Mouse (Mus musculus) forebrain, embryonic 10.5 days (tissue): ENCODE data around the gene Tm6sf2. TPM values are rescaled to one million over a fixed set of nuclear protein-coding genes. Genes with fewer than 3 reads are reported as not detected.

Source experiments
- DNase-seq: peaks from one replicate; pipeline ENCODE4 v3.0.0-alpha.2; 2017; ENCODE audit warnings: low spot score; ENCODE audit errors: extremely low spot score
- H3K27ac ChIP-seq: fragments of 300-500 bp; sonication (generic); 2 replicates; pipeline ENCODE4 v1.5.1; 2016; ENCODE audit warnings: mild to moderate bottlenecking
- H3K27me3 ChIP-seq: fragments of 300-500 bp; sonication (generic); 2 replicates; pipeline ENCODE4 v1.6.1; 2016; ENCODE audit warnings: mild to moderate bottlenecking; ENCODE audit not compliant: poor library complexity, severe bottlenecking
- H3K36me3 ChIP-seq: fragments of 300-500 bp; sonication (generic); replicated peaks from 2 replicates; pipeline ENCODE4 v1.6.1; 2016; ENCODE audit warnings: mild to moderate bottlenecking, moderate library complexity
- H3K4me1 ChIP-seq: fragments of 300-500 bp; sonication (generic); 2 replicates; pipeline ENCODE4 v1.6.1; 2016
- H3K4me3 ChIP-seq: fragments of 300-500 bp; sonication (generic); 2 replicates; pipeline ENCODE4 v1.5.1; 2016; ENCODE audit warnings: mild to moderate bottlenecking, moderate library complexity
- H3K9me3 ChIP-seq: fragments of 300-500 bp; sonication (generic); 2 replicates; pipeline ENCODE4 v1.6.1; 2016; ENCODE audit warnings: mild to moderate bottlenecking, moderate library complexity
- WGBS: fragments of 180-500 bp; shearing (Covaris S2); methylation state at CpG from one replicate; pipeline ENCODE4 v1.1.7; 2016; 5-methylcytosine and 5-hydroxymethylcytosine counted together
- polyA plus RNA-seq: library from polyadenylated mRNA; unstranded; fragments of >200 nt; fragmentation: Nextera tagmentation; extraction: Ambion mirVana; gene quantifications from 2 replicates; pipeline ENCODE4 v1.2.1, GENCODE M21; 2016

Tm6sf2 gene
- polyA plus RNA-seq, 1 experiment from 2014 or later = 0.35 TPM

DNA sequence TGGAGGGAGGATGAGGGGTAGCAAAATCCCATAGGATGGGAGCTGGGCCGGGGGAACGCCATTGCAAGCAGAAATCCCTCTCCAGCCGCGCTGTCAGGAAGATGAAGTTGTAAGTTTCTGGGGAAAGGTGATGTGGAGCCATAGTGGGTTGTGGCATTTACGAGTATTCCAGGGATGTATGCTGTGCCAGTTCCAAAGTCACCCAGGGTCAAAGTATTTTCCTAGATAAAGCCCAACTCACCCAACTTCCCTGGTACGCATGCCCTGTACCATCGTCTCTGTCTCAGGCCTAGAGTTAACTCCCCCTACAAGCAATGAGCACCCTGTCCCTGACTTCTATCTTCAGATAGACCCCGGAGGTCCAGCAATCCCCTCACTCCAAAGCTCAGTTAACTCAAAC lies 396 bp downstream of the Tm6sf2 start:
- Histone ChIP-seq H3K36me3 (peaks cover 44% of the 10 kb centered on the region), H3K4me1 (peaks cover 9% of the 10 kb centered on the region), H3K27ac (no peak overlapping the region), H3K4me3 (peak overlapping the region; percentile 36), H3K9me3 (no peaks in the 10 kb centered on the region), H3K27me3 (peaks cover 13% of the 10 kb centered on the region; the same call in 1 of the 2 replicates)
- WGBS = 63% methylated on average over 8 of the region's 8 CpGs
- DNase-seq = no peak

GRCm38 (mm10) chr8:70073682-70074081 lies 958 bp downstream of the Tm6sf2 start:
- Histone ChIP-seq H3K36me3 (peaks cover 38% of the 10 kb centered on the region), H3K4me1 (peaks cover 9% of the 10 kb centered on the region), H3K4me3 (no peak overlapping the region), H3K27me3 (peaks cover 13% of the 10 kb centered on the region; the same call in 1 of the 2 replicates), H3K9me3 (no peaks in the 10 kb centered on the region), H3K27ac (no peak overlapping the region)
- no peak for DNase-seq
- 93% methylated on average over 1 of the region's 1 CpGs for WGBS

GRCm38 (mm10) chr8:70081976-70082375 lies 9.3 kb downstream of the Tm6sf2 start:
- 93% methylated on average over 2 of the region's 2 CpGs for WGBS
- H3K27me3 ChIP-seq = peaks cover 62% of the 10 kb centered on the region
- no peaks in the 10 kb centered on the region for H3K9me3 ChIP-seq
- no peak overlapping the region for H3K4me3 ChIP-seq
- H3K36me3 ChIP-seq = no peaks in the 10 kb centered on the region
- H3K4me1 ChIP-seq = peaks cover 19% of the 10 kb centered on the region
- no peak overlapping the region for H3K27ac ChIP-seq
- no peak for DNase-seq

GRCm38 (mm10) chr8:70083285-70083684 lies 10.6 kb downstream of the Tm6sf2 start, which contains the start of gene Hapln4:
Gene Hapln4 (plus strand): TSS chr8:70083457.
- H3K27ac ChIP-seq = no peak within 1 kb of the TSS
- H3K4me1 ChIP-seq = peaks cover 32% of the 10 kb centered on the region
- peak within 1 kb of the TSS; percentile 52 for H3K4me3 ChIP-seq
- peaks cover 75% of the 10 kb centered on the region for H3K27me3 ChIP-seq
- WGBS = under 1% methylated on average over 26 of the region's 26 CpGs
- no peaks in the 10 kb centered on the region for H3K9me3 ChIP-seq
- peak; percentile 70 for DNase-seq
- no peaks in the 10 kb centered on the region for H3K36me3 ChIP-seq

DNA sequence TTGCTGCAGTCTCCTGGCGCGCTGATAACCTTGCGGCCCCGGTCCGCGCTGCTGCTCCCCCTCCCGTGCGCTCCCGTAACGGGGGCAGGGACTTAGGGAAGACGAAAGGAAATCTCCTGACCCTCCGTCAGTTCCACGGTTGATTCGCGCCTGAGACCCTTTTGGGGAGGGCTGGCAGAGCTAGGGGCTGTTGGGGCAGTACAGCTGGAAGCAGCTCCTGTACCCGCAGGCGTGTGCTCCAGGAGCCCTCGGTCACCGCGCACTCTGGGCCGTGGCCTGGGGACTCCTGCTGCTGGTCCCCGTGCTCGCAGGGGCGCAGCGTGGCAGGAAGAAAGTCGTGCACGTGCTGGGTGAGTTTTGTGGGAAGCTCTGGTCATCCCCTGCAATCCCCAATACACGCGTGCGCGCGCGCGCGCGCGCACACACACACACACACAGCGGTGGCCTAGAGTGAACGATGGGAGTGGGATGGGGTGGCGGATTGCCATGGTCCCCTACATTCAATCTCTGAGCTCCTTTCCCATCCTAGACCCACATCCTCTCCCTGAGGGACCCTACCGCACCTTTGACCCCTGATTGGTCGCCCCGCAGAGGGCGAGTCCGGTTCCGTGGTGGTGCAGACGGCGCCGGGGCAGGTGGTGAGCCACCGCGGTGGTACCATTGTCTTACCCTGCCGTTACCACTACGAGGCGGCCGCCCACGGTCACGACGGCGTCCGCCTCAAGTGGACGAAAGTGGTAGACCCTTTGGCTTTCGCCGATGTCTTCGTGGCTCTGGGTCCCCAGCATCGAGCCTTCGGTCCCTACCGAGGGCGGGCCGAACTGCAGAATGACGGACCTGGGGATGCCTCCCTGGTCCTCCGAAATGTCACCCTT lies 11.7 kb downstream of the Tm6sf2 start:
- H3K36me3 ChIP-seq = no peaks in the 10 kb centered on the region
- H3K4me3 ChIP-seq = peak overlapping the region; percentile 52
- H3K27me3 ChIP-seq = peaks cover 85% of the 10 kb centered on the region
- peaks cover 38% of the 10 kb centered on the region for H3K4me1 ChIP-seq
- H3K27ac ChIP-seq = no peak overlapping the region
- 2% methylated on average over 71 of the region's 71 CpGs for WGBS
- DNase-seq = peak; percentile 46
- no peaks in the 10 kb centered on the region for H3K9me3 ChIP-seq

DNA sequence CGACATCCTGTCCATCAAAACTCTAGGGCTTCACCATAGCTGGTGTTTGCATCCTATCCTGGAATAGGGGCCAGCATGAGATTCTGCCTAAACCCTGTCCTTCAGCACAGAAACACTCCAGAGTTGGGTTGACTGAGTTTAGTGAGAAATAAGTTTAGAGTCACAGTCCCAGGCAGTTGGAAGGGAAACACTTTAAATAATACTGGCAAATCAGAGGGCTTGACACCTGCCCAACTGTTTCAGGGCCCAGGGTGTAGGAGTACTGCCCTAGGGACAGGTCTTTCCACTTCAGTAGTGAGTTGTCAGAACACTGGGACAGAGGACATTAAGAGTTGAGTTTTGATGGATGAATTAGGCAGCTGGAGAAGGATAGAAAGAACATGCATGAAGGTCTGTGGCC lies 13.4 kb downstream of the Tm6sf2 start:
- no peaks in the 10 kb centered on the region for H3K36me3 ChIP-seq
- no peaks in the 10 kb centered on the region for H3K9me3 ChIP-seq
- WGBS = 44% methylated on average over 1 of the region's 1 CpGs
- H3K4me3 ChIP-seq = no peak overlapping the region
- peaks cover 48% of the 10 kb centered on the region for H3K4me1 ChIP-seq
- no peak for DNase-seq
- peaks cover 98% of the 10 kb centered on the region for H3K27me3 ChIP-seq
- H3K27ac ChIP-seq = no peak overlapping the region

GRCm38 (mm10) chr8:70087237-70087636 lies 14.5 kb downstream of the Tm6sf2 start:
- no peaks in the 10 kb centered on the region for H3K36me3 ChIP-seq
- no peak overlapping the region; the same call in 1 of the 2 replicates for H3K4me3 ChIP-seq
- no peak overlapping the region for H3K27ac ChIP-seq
- peaks cover 48% of the 10 kb centered on the region for H3K4me1 ChIP-seq
- 4% methylated on average over 7 of the region's 7 CpGs for WGBS
- H3K27me3 ChIP-seq = peaks cover 100% of the 10 kb centered on the region
- H3K9me3 ChIP-seq = no peaks in the 10 kb centered on the region
- no peak for DNase-seq

DNA sequence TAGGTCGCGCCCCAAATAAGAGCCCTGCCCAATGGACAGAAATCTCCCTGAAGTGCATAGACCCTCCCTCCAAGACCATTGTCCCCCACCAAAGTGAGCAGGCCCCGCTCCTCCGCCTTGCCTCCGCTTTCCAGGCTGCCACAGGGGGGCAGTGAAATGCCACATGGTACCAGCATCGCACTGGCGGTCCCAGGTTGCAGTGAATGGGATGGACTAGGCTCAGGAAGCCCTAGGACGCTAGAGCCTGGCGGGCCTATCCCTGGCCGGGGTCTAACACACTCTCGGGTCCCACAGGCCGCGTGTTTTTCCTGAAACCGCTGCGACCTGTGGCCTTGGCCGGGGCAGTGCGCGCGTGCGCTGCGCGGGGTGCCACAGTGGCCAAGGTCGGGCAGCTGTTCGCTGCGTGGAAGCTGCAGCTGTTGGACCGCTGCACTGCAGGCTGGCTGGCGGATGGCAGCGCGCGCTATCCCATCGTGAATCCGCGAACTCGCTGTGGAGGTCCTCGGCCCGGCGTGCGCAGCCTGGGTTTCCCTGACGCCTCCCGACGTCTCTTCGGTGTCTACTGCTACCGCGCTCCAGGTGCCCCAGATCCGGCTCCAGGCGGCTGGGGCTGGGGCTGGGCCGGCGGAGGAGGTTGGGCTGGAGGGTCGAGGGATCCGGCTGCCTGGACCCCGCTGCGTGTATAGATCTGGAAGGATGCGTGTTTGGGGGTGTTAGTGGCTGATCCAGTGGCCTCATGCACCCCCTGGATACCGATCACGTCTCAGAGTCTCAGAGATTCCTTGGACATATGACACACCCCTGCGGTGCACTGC lies 15.3 kb downstream of the Tm6sf2 start:
- 5% methylated on average over 56 of the region's 56 CpGs for WGBS
- peak; percentile 72 for DNase-seq
- peaks cover 92% of the 10 kb centered on the region for H3K27me3 ChIP-seq
- H3K27ac ChIP-seq = peak overlapping the region; percentile 52; the same call in 1 of the 2 replicates
- H3K36me3 ChIP-seq = no peaks in the 10 kb centered on the region
- H3K9me3 ChIP-seq = no peaks in the 10 kb centered on the region
- H3K4me1 ChIP-seq = peaks cover 48% of the 10 kb centered on the region
- peak overlapping the region; percentile 58 for H3K4me3 ChIP-seq

DNA sequence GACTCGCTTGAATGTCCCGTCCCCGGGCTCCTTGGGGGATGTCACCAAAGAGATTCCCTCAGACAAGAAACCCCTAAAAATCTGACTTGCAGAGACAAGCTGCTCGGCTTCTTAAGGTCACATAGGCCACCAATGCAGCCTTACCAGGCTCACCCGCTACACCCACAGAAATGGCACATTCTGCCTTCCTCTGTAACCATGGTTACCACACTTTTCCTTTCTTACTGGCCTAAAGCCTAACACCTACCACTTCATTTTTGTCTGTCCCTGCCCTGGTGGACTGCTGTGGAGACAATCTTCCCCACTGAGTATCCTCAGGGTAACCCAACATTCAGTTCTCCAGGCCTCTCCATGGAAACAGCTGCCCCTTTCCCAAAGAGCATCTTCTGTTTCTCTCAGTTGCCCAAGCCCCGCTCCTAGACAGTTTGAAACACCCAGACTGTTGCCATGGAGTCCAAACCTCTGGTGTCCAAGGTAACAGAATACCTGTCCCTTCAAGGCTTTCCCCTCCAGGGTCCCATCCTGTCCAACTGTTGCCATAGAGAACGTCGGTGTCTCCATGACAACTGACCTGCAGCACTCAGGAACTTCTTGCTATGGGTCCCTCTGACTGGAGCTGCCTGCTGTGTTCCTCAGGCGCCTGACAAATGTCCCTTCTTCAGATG lies 16.7 kb downstream of the Tm6sf2 start:
- DNase-seq = no peak
- no peak overlapping the region for H3K4me3 ChIP-seq
- H3K27ac ChIP-seq = no peak overlapping the region
- H3K4me1 ChIP-seq = peaks cover 34% of the 10 kb centered on the region
- WGBS = 62% methylated on average over 9 of the region's 9 CpGs
- peaks cover 89% of the 10 kb centered on the region for H3K27me3 ChIP-seq
- no peaks in the 10 kb centered on the region for H3K9me3 ChIP-seq
- no peaks in the 10 kb centered on the region for H3K36me3 ChIP-seq

- DNase-seq = no peak
- Histone ChIP-seq H3K36me3 (peaks cover 14% of the 10 kb centered on the region), H3K4me3 (no peak overlapping the region), H3K27ac (no peak overlapping the region), H3K9me3 (peaks cover under 1% of the 10 kb centered on the region; the same call in 1 of the 2 replicates), H3K27me3 (peaks cover 55% of the 10 kb centered on the region), H3K4me1 (peaks cover 20% of the 10 kb centered on the region)
- WGBS = 71% methylated on average over 8 of the region's 8 CpGs
Observed at GRCm38 (mm10) chr8:70092786-70093185, 20.1 kb downstream of the Tm6sf2 start.

DNA sequence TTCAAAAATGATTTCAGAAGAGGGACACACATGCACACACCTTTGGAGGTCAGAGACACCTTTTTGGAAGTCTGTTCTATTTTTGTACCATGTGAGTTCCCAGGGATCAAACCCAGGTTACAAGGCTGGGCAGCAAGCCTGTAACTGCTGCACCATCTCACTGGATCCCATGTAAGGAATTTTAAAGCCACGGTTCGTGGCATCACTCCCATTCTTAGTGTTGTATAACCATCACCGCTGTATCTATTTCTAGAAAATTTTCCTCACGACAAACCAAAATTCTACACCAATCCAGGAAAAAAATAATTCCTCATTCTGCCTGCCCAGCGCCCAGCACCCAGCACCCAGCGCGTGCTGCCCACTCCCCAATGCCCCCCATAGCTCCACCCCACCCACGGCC lies 26.6 kb downstream of the Tm6sf2 start:
- 81% methylated on average over 8 of the region's 8 CpGs for WGBS

DNA sequence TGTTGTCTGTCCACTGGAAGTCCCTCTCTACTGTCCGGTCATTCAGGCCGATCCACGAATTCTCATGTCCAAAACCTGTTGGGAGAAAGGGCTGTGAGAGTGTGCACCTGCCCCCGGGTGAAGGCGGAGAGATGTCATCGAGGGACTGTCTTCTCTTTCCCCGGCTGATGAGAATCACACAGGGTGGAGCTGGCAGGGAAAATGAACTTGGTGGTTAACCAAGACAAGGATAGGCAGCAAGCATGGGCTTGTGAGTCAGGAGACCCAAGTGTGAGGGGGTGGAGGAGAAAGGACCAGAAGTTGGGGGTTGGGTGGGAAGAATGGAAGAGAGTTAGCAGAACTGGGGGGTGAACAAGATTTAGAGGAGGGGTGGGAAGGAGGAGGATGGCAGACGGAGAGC lies 27.5 kb downstream of the Tm6sf2 start:
- peaks cover 21% of the 10 kb centered on the region for H3K36me3 ChIP-seq
- no peaks in the 10 kb centered on the region for H3K4me1 ChIP-seq
- no peaks in the 10 kb centered on the region for H3K27me3 ChIP-seq
- no peak for DNase-seq
- no peak overlapping the region for H3K4me3 ChIP-seq
- H3K27ac ChIP-seq = no peak overlapping the region
- H3K9me3 ChIP-seq = peaks cover 4% of the 10 kb centered on the region; the same call in 1 of the 2 replicates
- WGBS = 91% methylated on average over 8 of the region's 8 CpGs

More for the DNA sequence above, 26.6 kb downstream of the Tm6sf2 start:
- no peak overlapping the region for H3K27ac ChIP-seq
- H3K9me3 ChIP-seq = peaks cover 4% of the 10 kb centered on the region; the same call in 1 of the 2 replicates
- 0 out of 2 replicates have a peak, but pooled peaks cover 1% of the 10 kb centered on the region for H3K27me3 ChIP-seq
- peaks cover 21% of the 10 kb centered on the region for H3K36me3 ChIP-seq
- DNase-seq = no peak
- no peak overlapping the region for H3K4me3 ChIP-seq
- no peaks in the 10 kb centered on the region for H3K4me1 ChIP-seq
